Mouse (Mus musculus) gastrocnemius, postnatal 25 days (tissue): Measurements from ENCODE around the gene 1110051M20Rik. TPM values are rescaled to one million over a fixed set of nuclear protein-coding genes. Genes with fewer than 3 reads are reported as not detected.

Experiments
- microRNA-seq, 2 experiments: library from miRNA; unstranded; fragments of <30 nt; microRNA quantifications; one replicate each; pipeline ENCODE4 v1.2.0; 2021; ENCODE audit warnings: borderline replicate concordance in 2 of 2
- total RNA-seq, 2 experiments: library from RNA; stranded (reverse); gene quantifications; 1 replicate in 1 of 2; 2 replicates in 1 of 2; pipeline ENCODE4 v1.2.3; 2021

Gene 1110051M20Rik
- total RNA-seq, 2 experiments from 2014 or later, result 12.6 to 13.6 TPM

Small RNA genes lying within 50 kb of the gene (microRNA-seq; reads per million reads assigned to microRNA genes)
- gene Gm22071, result 0 reads per million in 2 experiments

Other genes with a start within 250 kb of the 1110051M20Rik start
- 10 to 100 TPM; 15.6 to 16.7 TPM for gene Nr1h3, start 241.9 kb downstream of the 1110051M20Rik start, total RNA-seq
- 10 to 100 TPM; 11.7 to 12.6 TPM for gene Acp2, start 241.8 kb downstream of the 1110051M20Rik start, total RNA-seq
- 1 to 10 TPM; 2.2 to 2.6 TPM for gene Ddb2, start 207.7 kb downstream of the 1110051M20Rik start, total RNA-seq
- gene Pacsin3, start 188.8 kb downstream of the 1110051M20Rik start, total RNA-seq, result 100 to 1,000 TPM; 265 to 364 TPM
- gene Arfgap2, start 179.7 kb downstream of the 1110051M20Rik start, total RNA-seq, result 100 to 1,000 TPM; 100 to 119 TPM
- gene Lrp4, start 12.8 kb upstream of the 1110051M20Rik start, total RNA-seq, result 10 to 100 TPM in 1 of 2 experiments, 1 to 10 TPM in 1; 8.9 to 12.1 TPM
- 10 to 100 TPM; 27.0 TPM for gene Ckap5, start 82.1 kb upstream of the 1110051M20Rik start, total RNA-seq
- under 1 TPM in 1 of 2 experiments, not detected in 1; 0.26 TPM for gene F2, start 191.7 kb upstream of the 1110051M20Rik start, total RNA-seq
- 1 to 10 TPM; 2.2 to 3.7 TPM for gene Zfp408, start 205.1 kb upstream of the 1110051M20Rik start, total RNA-seq
- gene Arhgap1, start 205.2 kb upstream of the 1110051M20Rik start, total RNA-seq, result 1 to 10 TPM; 7.6 to 9.7 TPM